Mouse (Mus musculus): Measurements from ENCODE around the gene Ank. TPM values are rescaled to one million over a fixed set of nuclear protein-coding genes. Genes with fewer than 3 reads are reported as not detected.
"Not testable (repeated sequence)": the region's sequence is repeated elsewhere in the genome, so short reads cannot be mapped to it uniquely, and the experiment has no call there.

Gene Ank
- total and polyA plus RNA-seq, 2 experiments from 2014 or later = 22.8 to 31.5 TPM

DNA sequence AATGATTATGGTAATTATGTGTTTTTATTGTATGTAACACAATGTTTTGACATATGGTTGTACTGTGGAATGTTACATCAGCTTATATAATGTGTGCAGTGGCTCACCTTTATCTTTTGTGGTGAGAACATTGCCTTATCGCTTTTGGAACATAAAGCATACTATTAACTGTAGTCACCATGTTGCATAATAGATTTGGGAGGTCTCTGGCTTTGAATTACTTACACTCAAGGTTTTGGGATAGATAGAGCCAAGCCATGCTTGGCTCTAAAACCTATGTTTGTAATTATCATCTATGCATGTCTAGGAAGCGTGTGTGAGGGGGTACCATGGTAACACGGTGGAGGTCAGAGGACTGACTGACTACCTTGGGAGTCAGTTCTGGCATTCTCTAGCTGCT, 14.7 kb upstream of the Ank start:
- ATAC-seq = no peak
- WGBS = 82% methylated on average over 3 of the region's 3 CpGs

DNA sequence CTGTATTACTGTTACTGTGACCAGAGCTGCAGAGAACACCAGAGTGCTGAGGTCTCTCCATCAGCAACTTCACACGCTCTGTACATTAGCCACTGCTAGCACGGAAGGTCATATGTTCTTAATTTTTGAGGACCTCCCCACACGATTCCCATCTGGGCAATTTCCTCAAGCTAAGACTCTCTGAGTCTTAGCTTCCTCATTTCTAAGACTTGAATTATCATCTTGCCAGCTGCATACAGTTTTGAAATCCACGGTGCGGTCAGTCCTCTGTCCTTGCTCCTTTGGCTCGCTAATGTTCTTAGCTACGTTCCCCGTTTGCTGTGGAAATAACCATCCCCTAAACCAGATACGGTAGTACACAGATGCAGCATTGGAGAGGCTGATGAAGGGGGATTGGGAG, 14.0 kb upstream of the Ank start:
- WGBS = 88% methylated on average over 9 of the region's 9 CpGs

More for the DNA sequence above, 14.7 kb upstream of the Ank start:
- no peak overlapping the region for H3K9ac ChIP-seq
- no peak for TF ChIP-seq CTCF (IDR thresholded peaks at IDR 0.05; ENCODE audit: low read depth)
- no peak overlapping the region for H3K4me3 ChIP-seq (ENCODE audit: low read depth, low read length)
- no peaks in the 10 kb centered on the region for H3K27me3 ChIP-seq (ENCODE audit: insufficient read depth, low read length)
- H3K4me2 ChIP-seq (ENCODE audit: low read depth) = no peak overlapping the region
- H3K27ac ChIP-seq (ENCODE audit: low read depth, low read length) = no peak overlapping the region; the same call in 1 of the 2 replicates
- H3K36me3 ChIP-seq (ENCODE audit: insufficient read depth) = no peaks in the 10 kb centered on the region
- no peaks in the 10 kb centered on the region for H3K9me3 ChIP-seq (ENCODE audit: low read length)
- H3K4me1 ChIP-seq (ENCODE audit: insufficient read depth) = no peaks in the 10 kb centered on the region
- no peak for DNase-seq

DNA sequence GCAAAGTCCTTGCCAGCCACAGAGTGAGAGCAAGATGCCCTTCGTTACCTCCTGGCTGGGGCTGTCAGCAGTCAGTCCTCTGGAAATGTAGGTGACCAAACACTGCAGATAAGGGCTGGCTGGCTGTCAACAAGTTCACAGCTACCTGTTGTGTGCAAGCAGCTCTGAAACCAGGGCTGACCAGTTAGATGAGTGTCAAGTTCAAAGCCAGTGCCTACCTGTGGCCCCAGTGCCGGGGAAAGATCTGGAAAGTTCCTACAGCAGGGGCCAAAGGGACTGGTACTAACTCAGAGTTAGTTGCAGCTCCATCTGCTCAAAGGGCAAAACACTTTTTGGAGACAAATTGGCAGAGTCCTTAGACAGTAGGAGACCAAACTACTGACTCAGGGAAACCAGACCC, 9.5 kb upstream of the Ank start:
- ATAC-seq = no peak
- Histone ChIP-seq H3K9ac (no peak overlapping the region), H3K27me3 (ENCODE audit: insufficient read depth, low read length) (no peaks in the 10 kb centered on the region), H3K4me2 (ENCODE audit: low read depth) (no peak overlapping the region), H3K36me3 (ENCODE audit: insufficient read depth) (no peaks in the 10 kb centered on the region), H3K4me3 (ENCODE audit: low read depth, low read length) (no peak overlapping the region), H3K27ac (ENCODE audit: low read depth, low read length) (no peak overlapping the region), H3K9me3 (ENCODE audit: low read length) (no peaks in the 10 kb centered on the region), H3K4me1 (ENCODE audit: insufficient read depth) (peaks cover 13% of the 10 kb centered on the region)
- DNase-seq = no peak
- 94% methylated on average over 2 of the region's 2 CpGs for WGBS
- TF ChIP-seq CTCF (IDR thresholded peaks at IDR 0.05; ENCODE audit: low read depth) = no peak

More for the DNA sequence above, 14.0 kb upstream of the Ank start:
- ATAC-seq (no peak), DNase-seq (no peak)
- H3K9me3 ChIP-seq (ENCODE audit: low read length) = no peaks in the 10 kb centered on the region
- no peak overlapping the region for H3K9ac ChIP-seq
- H3K36me3 ChIP-seq (ENCODE audit: insufficient read depth) = no peaks in the 10 kb centered on the region
- no peaks in the 10 kb centered on the region for H3K27me3 ChIP-seq (ENCODE audit: insufficient read depth, low read length)
- no peak for TF ChIP-seq CTCF (IDR thresholded peaks at IDR 0.05; ENCODE audit: low read depth)
- H3K4me3 ChIP-seq (ENCODE audit: low read depth, low read length) = no peak overlapping the region
- H3K4me2 ChIP-seq (ENCODE audit: low read depth) = no peak overlapping the region
- H3K27ac ChIP-seq (ENCODE audit: low read depth, low read length) = no peak overlapping the region
- H3K4me1 ChIP-seq (ENCODE audit: insufficient read depth) = no peaks in the 10 kb centered on the region

DNA sequence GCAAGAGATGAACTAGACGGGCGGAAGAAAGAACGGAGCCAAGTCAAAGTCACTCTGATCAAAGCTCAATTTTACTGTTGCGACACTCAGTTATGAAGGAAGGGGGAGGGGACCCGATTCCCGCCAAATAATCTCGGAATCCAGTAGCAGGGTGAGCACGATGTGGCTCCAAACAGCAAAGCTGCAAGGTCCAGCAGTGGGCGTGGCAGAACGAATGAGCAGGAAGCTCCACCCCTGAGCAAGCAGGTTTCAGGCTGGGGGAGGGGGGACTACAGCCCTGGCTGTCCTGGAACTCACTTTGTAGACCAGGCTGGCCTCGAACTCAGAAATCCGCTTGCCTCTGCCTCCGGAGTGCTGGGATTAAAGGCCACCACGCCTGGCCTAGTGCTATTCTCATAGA, 6.7 kb upstream of the Ank start:
- H3K27me3 ChIP-seq (ENCODE audit: insufficient read depth, low read length); DNase-seq; H3K4me2 ChIP-seq (ENCODE audit: low read depth); H3K27ac ChIP-seq (ENCODE audit: low read depth, low read length); H3K9me3 ChIP-seq (ENCODE audit: low read length); H3K36me3 ChIP-seq (ENCODE audit: insufficient read depth); ATAC-seq; H3K4me3 ChIP-seq (ENCODE audit: low read depth, low read length); H3K9ac ChIP-seq: not testable (repeated sequence)
- WGBS = 67% methylated on average over 14 of the region's 14 CpGs
- peaks cover 16% of the 10 kb centered on the region for H3K4me1 ChIP-seq (ENCODE audit: insufficient read depth)

DNA sequence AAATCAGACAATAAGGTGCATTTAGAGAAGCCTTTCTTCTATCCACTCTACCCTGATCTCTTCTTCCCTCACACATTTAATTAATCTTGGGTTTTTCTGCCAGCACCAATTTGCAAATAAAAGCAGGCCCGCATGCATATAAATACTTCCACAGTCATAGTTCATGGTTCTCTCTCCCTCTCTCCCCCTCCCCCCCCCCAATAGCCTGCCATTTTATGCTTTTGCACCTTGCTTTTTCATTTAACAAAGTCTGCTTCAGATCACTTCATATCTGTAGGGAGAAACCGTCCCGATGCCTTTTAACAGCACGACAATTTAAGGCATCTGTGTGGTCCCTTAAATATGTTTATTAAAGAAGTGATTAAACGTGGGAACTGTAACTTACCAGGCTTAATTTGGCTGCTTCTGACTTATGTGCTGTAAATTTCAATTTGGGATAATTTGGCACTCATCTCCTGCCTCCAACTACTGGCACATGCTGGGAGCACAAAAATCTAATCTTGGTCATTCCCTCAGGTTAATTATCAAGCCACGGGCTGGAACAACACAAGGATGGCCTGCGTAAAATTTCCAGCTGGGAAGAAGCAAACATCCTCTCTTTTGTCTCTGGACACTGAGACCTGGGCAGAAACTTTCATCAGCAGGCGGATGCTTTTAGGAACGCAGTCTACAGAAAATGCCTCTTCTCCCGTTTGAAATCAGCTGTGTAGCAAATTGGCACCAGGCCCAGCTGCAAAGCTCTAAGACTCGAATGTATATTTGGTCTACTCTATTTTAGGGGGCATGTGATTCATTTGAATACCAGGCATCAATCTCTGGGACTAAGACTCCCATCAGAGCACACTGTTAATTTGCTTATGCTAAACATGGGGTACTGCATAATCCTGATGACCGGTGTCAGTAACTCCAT, 4.9 kb upstream of the Ank start:
- TF ChIP-seq CTCF (IDR thresholded peaks at IDR 0.05; ENCODE audit: low read depth) = no peak

DNA sequence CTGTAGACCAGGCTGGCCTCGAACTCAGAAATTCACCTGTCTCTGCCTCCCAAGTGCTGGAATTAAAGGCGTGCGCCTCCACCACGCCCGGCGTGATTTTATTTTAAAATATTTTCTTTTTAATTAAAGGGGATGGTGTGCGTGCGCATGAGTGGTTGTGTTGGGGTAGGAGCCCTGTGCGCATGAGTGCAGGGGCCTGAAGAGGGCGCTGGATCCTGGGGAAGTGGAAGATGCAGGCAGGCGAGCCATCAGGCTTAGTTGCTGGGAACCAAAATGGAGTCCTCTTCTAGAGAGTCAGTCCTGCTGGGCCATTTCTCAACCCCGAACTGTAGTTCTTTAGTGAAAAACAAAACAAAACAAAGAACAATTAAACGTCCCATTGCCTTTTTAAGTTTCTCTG, 2.6 kb upstream of the Ank start:
- Histone ChIP-seq H3K9ac (no peak overlapping the region), H3K27me3 (ENCODE audit: insufficient read depth, low read length) (no peaks in the 10 kb centered on the region), H3K4me3 (ENCODE audit: low read depth, low read length) (no peak overlapping the region), H3K36me3 (ENCODE audit: insufficient read depth) (no peaks in the 10 kb centered on the region), H3K4me1 (ENCODE audit: insufficient read depth) (peaks cover 17% of the 10 kb centered on the region), H3K27ac (ENCODE audit: low read depth, low read length) (no peak overlapping the region), H3K4me2 (ENCODE audit: low read depth) (no peak overlapping the region), H3K9me3 (ENCODE audit: low read length) (no peaks in the 10 kb centered on the region)
- ATAC-seq (no peak), DNase-seq (no peak)
- TF ChIP-seq CTCF (IDR thresholded peaks at IDR 0.05; ENCODE audit: low read depth) = peak; percentile 9; the same call in 1 of the 2 replicates
- 94% methylated on average over 13 of the region's 13 CpGs for WGBS

More for the DNA sequence above, 4.9 kb upstream of the Ank start:
- H3K4me1 ChIP-seq (ENCODE audit: insufficient read depth) = peaks cover 16% of the 10 kb centered on the region
- peak overlapping the region; percentile 11; the same call in 1 of the 2 replicates for H3K4me2 ChIP-seq (ENCODE audit: low read depth)
- peak overlapping the region; percentile 67 for H3K27ac ChIP-seq (ENCODE audit: low read depth, low read length)
- no peak overlapping the region for H3K9ac ChIP-seq
- WGBS = 10% methylated on average over 12 of the region's 12 CpGs
- peak; percentile 82 for DNase-seq
- H3K9me3 ChIP-seq (ENCODE audit: low read length) = no peaks in the 10 kb centered on the region
- H3K36me3 ChIP-seq (ENCODE audit: insufficient read depth) = no peaks in the 10 kb centered on the region
- no peak overlapping the region for H3K4me3 ChIP-seq (ENCODE audit: low read depth, low read length)
- H3K27me3 ChIP-seq (ENCODE audit: insufficient read depth, low read length) = no peaks in the 10 kb centered on the region
- ATAC-seq = no peak

DNA sequence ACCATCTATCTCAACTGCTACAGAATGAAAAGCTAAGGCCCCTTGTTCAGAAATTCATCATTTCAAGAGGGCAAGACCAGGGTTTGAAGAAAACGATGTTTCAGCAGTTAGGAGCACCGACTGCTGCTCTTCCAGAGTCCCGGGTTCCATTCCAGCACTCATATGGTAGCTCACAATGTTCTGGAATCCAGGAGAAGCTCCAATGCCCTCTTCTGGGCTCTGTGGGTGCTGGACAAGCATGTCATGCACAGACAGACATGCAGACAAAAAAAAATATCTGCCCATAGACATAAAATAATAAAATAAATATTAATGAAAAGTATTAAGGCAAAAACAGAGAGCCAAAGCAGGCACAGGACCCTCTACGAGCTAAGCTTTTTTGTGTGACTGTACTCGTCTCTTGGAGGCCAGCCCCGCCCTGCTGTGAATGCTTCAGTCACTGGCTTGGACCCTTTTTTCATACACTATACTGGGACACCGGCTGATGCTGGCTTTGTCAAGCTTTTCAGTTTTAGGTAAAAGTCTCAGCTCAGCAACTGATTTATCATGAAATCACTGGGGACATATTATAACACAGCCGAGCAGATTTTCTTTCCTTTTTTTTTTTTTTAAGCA, 979 bp upstream of the Ank start:
- no peaks in the 10 kb centered on the region for H3K36me3 ChIP-seq (ENCODE audit: insufficient read depth)
- H3K27ac ChIP-seq (ENCODE audit: low read depth, low read length) = peak overlapping the region; percentile 97
- no peaks in the 10 kb centered on the region for H3K9me3 ChIP-seq (ENCODE audit: low read length)
- peaks cover 22% of the 10 kb centered on the region for H3K4me1 ChIP-seq (ENCODE audit: insufficient read depth)
- WGBS = 8% methylated on average over 8 of the region's 8 CpGs
- TF ChIP-seq CTCF (IDR thresholded peaks at IDR 0.05; ENCODE audit: low read depth) = no peak; the same call in 1 of the 2 replicates
- H3K4me3 ChIP-seq (ENCODE audit: low read depth, low read length) = peak overlapping the region; percentile 90
- peak overlapping the region; percentile 44 for H3K4me2 ChIP-seq (ENCODE audit: low read depth)
- no peaks in the 10 kb centered on the region for H3K27me3 ChIP-seq (ENCODE audit: insufficient read depth, low read length)
- ATAC-seq = peak; percentile 19
- H3K9ac ChIP-seq = peak overlapping the region; percentile 96
- DNase-seq = peak; percentile 72

Data from forebrain, postnatal 0 days (tissue).